Mouse (Mus musculus) spleen, adult 2 months (tissue): ENCODE data around the gene Rad51b.

Experiments
- CTCF ChIP-seq: fragments of 200-500 bp; IDR thresholded peaks from 2 replicates; pipeline ENCODE4 v1.5.1; 2011; ENCODE audit warnings: mild to moderate bottlenecking, inconsistent platforms; ENCODE audit not compliant: insufficient read depth, insufficient read length, insufficient replicate concordance; ENCODE audit errors: extremely low read depth
- POLR2A ChIP-seq: fragments of 200-500 bp; IDR thresholded peaks from 2 replicates; pipeline ENCODE4 v1.6.1; 2011; ENCODE audit warnings: low read depth, low read length, inconsistent platforms

DNA sequence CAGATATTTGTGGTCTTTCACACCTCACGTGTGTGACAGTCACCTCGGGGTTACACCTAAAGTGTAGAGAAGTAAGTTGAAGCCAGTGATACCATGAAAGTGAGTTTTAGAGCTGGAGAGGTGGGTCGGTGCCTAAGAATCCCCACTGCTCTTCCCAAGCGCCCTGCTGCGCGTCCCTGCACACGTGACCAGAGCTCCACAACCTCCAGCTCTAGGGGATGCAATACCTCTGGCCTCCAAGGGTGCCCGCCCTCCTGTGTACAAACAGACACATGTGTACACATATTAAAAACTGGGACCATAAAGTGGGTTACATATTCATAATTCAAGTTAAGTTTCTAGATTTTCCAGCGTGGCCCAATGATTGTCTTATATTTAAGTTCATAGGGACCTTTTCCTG lies 159.2 kb downstream of the Rad51b start:
- TF ChIP-seq POLR2A, result no peak
- TF ChIP-seq CTCF, result no peak
